Mouse (Mus musculus) heart, postnatal 0 days (tissue): ENCODE measurements around the gene 2410004B18Rik. TPM values are rescaled to one million over a fixed set of nuclear protein-coding genes. Genes with fewer than 3 reads are reported as not detected.
"Not testable (repeated sequence)": the region's sequence is repeated elsewhere in the genome, so short reads cannot be mapped to it uniquely, and the experiment has no call there.

ENCODE experiments used
- ATAC-seq: fragments of 200-750 bp; cut with Nextera tagmentation; 2 replicates; pipeline ENCODE4 v1.8.0; 2017; ENCODE audit warnings: low read depth, moderate number of reproducible peaks, moderate library complexity; ENCODE audit not compliant: insufficient read depth
- DNase-seq: peaks from one replicate; pipeline ENCODE4 v3.0.0-alpha.2; 2016; ENCODE audit warnings: low spot score
- H3K27ac ChIP-seq: fragments of 300-500 bp; sonication (generic); 2 replicates; pipeline ENCODE4 v1.5.1; 2014; ENCODE audit warnings: low read depth, mild to moderate bottlenecking
- H3K27me3 ChIP-seq: fragments of 300-500 bp; sonication (generic); 2 replicates; pipeline ENCODE4 v1.6.1; 2014; ENCODE audit warnings: low read length, mixed read lengths; ENCODE audit not compliant: control insufficient read depth, insufficient read depth
- H3K36me3 ChIP-seq: fragments of 300-500 bp; sonication (generic); replicated peaks from 2 replicates; pipeline ENCODE4 v1.6.1; 2014; ENCODE audit warnings: low read length, mixed read lengths; ENCODE audit not compliant: control insufficient read depth, insufficient read depth
- H3K4me1 ChIP-seq: fragments of 300-500 bp; sonication (generic); 2 replicates; pipeline ENCODE4 v1.6.1; 2014; ENCODE audit warnings: antibody characterized with exemption; ENCODE audit not compliant: control insufficient read depth, insufficient read depth
- H3K4me2 ChIP-seq: fragments of 300-500 bp; sonication (generic); 2 replicates; pipeline ENCODE4 v1.6.1; 2014; ENCODE audit warnings: low read depth, mild to moderate bottlenecking, low read length, moderate library complexity
- H3K4me3 ChIP-seq: fragments of 300-500 bp; sonication (generic); 2 replicates; pipeline ENCODE4 v1.5.1; 2014; ENCODE audit warnings: low read depth, low read length
- H3K9ac ChIP-seq: fragments of 300-500 bp; sonication (generic); replicated peaks from 2 replicates; pipeline ENCODE4 v1.6.1; 2014; ENCODE audit warnings: low read depth, low read length, mixed read lengths
- H3K9me3 ChIP-seq: fragments of 300-500 bp; sonication (generic); replicated peaks from 2 replicates; pipeline ENCODE4 v1.6.1; 2016; ENCODE audit warnings: low read length; ENCODE audit not compliant: control insufficient read depth
- CTCF ChIP-seq: IDR thresholded peaks from 2 replicates; pipeline ENCODE4 v1.5.1; 2016; ENCODE audit warnings: antibody characterized with exemption, control low read depth, low read depth
- EP300 ChIP-seq: IDR thresholded peaks from 2 replicates; pipeline ENCODE4 v1.6.1; 2016; ENCODE audit warnings: antibody characterized with exemption, low read depth
- WGBS: fragments of 180-500 bp; shearing (Covaris S2); extraction: QIAGEN DNeasy Blood & Tissue Kit; methylation state at CpG from one replicate; pipeline ENCODE4 v1.1.7; 2014; 5-methylcytosine and 5-hydroxymethylcytosine counted together
- polyA plus RNA-seq: library from polyadenylated mRNA; unstranded; fragments of >200 nt; fragmentation: Nextera tagmentation; extraction: Ambion mirVana; gene quantifications from 2 replicates; pipeline ENCODE4 v1.2.1, GENCODE M21; 2015
- total RNA-seq: library from RNA; depleted of rRNA; stranded (reverse); fragments of >200 nt; gene quantifications from 2 replicates; pipeline ENCODE4 v1.2.3, GENCODE M21; 2014; ENCODE audit warnings: low replicate concordance

The 2410004B18Rik gene
- total and polyA plus RNA-seq, 2 experiments from 2014 or later = 12.3 to 35.9 TPM

DNA sequence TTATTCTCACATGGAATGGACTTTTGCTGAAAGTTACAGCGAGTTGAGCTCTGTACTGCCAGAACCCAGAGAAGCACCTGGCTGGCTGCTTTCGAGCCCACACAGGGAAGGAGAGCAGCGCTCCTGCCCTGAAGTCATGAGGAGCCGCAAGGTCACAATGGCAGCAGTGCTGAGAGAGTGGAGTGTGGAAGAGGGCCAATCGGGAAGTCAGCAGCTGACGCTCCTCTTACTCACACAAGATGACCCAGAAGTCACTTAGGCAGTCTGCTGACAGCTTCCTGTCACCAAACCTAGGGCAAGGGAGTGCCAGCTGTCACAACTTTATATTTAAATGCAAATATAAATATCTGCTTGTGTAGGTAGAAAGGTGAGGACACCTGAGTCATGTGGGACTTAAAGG lies 24.6 kb upstream of the 2410004B18Rik start:
- no peak; the same call in 1 of the 2 replicates for ATAC-seq
- TF ChIP-seq EP300 = no peak
- TF ChIP-seq CTCF = no peak

DNA sequence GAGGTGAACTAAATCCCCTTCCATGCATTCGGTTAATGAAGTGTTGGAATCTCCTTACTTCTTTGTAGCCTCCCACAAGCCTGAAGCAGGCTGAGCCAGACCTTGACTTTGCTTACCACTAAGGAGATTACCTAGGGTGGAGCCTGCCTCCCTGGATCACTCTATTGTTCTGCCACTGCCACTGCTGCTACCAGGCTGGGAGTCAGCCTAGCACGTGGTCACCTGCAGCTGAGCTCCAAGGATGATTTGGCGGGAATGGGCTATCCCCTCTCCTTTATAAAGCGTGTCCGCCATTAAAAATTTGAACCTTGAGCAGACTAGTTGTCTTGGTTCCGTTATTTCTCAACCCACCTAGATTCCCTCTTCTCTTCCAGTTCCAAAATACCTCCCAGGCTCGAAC lies 23.9 kb upstream of the 2410004B18Rik start:
- H3K4me3 ChIP-seq, H3K4me2 ChIP-seq, ATAC-seq, H3K9me3 ChIP-seq, DNase-seq, H3K27me3 ChIP-seq, H3K4me1 ChIP-seq, H3K9ac ChIP-seq, H3K36me3 ChIP-seq, H3K27ac ChIP-seq: not testable (repeated sequence)
- WGBS = 81% methylated on average over 7 of the region's 7 CpGs

More for the DNA sequence above, 24.6 kb upstream of the 2410004B18Rik start:
- H3K9me3 ChIP-seq = peaks cover under 1% of the 10 kb centered on the region; the same call in 1 of the 2 replicates
- no peak overlapping the region for H3K4me2 ChIP-seq
- H3K27ac ChIP-seq = no peak overlapping the region
- H3K4me3 ChIP-seq = no peak overlapping the region
- H3K4me1 ChIP-seq = 0 out of 2 replicates have a peak, but pooled peaks cover 7% of the 10 kb centered on the region
- no peak overlapping the region for H3K9ac ChIP-seq
- no peaks in the 10 kb centered on the region for H3K36me3 ChIP-seq
- WGBS = 52% methylated on average over 6 of the region's 6 CpGs
- DNase-seq = no peak
- no peaks in the 10 kb centered on the region for H3K27me3 ChIP-seq

DNA sequence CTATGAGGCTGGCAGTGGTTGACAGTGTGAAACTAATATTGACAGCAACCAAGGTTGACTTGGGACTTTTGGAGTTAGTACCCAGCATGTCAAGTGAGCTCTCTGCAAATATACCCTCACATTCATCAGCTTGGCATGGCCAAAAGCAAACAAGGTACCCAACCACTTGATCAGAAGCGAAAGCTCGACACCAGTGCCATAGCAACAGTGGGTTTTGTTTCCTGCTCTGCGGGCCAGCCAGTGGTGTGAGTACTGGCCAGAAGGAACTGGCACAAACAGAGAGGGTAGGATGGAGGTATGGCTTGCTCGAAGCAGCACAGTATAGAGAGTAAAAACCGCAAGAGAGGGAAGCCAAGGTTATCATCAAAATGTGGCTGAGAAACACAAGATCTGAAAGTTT lies 21.4 kb upstream of the 2410004B18Rik start:
- H3K4me2 ChIP-seq = no peak overlapping the region
- H3K4me3 ChIP-seq = no peak overlapping the region
- 83% methylated on average over 5 of the region's 5 CpGs for WGBS
- H3K4me1 ChIP-seq = 0 out of 2 replicates have a peak, but pooled peaks cover 7% of the 10 kb centered on the region
- no peak overlapping the region for H3K27ac ChIP-seq
- TF ChIP-seq CTCF (no peak), EP300 (no peak)
- H3K27me3 ChIP-seq = no peaks in the 10 kb centered on the region
- no peak overlapping the region for H3K9ac ChIP-seq
- peaks cover 5% of the 10 kb centered on the region; the same call in 1 of the 2 replicates for H3K9me3 ChIP-seq
- H3K36me3 ChIP-seq = no peaks in the 10 kb centered on the region
- ATAC-seq = no peak
- no peak for DNase-seq

DNA sequence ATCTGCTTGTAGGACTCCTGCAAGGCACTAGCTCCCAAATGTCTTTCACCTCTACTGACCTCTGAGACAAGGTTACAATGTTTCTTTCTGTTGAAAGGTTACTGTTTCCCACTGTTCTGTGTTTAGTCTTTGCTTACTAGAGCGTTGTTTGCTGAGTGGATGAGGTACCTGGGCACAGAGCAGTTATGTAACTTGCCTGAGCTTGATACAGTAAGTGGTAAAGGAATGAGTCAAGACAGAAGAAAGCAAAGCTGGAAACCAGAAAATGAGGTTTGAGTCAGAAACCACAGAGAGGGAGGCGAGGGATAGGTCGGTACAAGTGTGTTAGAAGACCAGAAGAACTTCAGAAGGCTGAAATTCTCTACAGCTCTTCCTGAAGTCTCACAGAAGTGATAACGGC lies 21.0 kb upstream of the 2410004B18Rik start:
- no peak overlapping the region for H3K27ac ChIP-seq
- ATAC-seq (no peak), DNase-seq (no peak)
- no peak overlapping the region for H3K4me3 ChIP-seq
- H3K9ac ChIP-seq = no peak overlapping the region
- H3K9me3 ChIP-seq = peaks cover 5% of the 10 kb centered on the region; the same call in 1 of the 2 replicates
- 0 out of 2 replicates have a peak, but pooled peaks cover 7% of the 10 kb centered on the region for H3K4me1 ChIP-seq
- TF ChIP-seq EP300 (no peak), CTCF (no peak)
- H3K27me3 ChIP-seq = no peaks in the 10 kb centered on the region
- no peaks in the 10 kb centered on the region for H3K36me3 ChIP-seq
- WGBS = 50% methylated on average over 4 of the region's 4 CpGs
- no peak overlapping the region for H3K4me2 ChIP-seq

DNA sequence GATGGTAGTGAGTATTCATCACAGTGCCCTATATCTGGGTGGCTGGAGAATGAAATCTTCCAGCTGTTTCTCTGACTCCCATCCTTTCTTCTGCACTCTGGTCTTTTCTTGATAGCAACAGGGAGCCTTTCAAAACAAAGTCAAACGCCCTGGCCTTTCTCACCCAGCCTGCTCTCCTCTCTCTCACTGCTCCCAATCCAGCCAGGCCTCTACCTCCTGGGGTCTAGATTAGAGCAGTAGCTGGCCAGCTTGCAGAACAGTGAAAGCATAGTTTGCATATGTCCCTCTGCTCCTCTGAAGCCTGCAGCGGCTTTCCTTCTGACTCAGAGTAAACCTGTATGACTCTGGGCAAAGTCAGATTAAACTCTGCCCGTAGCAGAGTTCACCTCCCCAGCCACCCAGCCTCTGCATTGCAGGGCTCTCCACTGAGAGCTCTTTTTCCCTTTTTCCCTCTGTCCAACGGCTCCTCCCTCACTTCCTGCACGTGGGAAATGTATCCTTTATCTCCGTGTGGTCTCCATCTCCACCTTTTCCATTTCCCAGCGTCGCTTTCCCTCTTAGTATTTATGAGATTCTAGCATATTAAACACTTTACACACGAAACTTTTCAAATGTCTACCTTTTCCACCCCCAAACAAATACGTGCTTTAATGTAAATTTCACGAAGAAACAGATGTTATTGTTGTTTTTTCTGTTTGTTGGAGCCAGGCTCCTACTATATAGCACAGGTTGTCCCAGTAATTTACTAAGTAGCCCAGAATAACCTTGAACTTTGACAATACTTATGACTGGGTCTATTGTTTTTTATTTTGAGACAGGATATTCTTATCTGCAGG lies 15.6 kb upstream of the 2410004B18Rik start, which contains the start of gene Bcl10:
Gene Bcl10 (plus strand): TSS at position 786 of the 836 bp plus-strand sequence.
- ATAC-seq = no peak
- no peaks in the 10 kb centered on the region for H3K27me3 ChIP-seq
- peak within 1 kb of the TSS; percentile 21 for H3K9ac ChIP-seq
- peak within 1 kb of the TSS; percentile 81 for H3K27ac ChIP-seq
- H3K4me1 ChIP-seq = peaks cover 20% of the 10 kb centered on the region
- peak within 1 kb of the TSS; percentile 64 for H3K4me2 ChIP-seq
- WGBS = 27% methylated on average over 11 of the region's 11 CpGs
- no peaks in the 10 kb centered on the region for H3K36me3 ChIP-seq
- peaks cover 5% of the 10 kb centered on the region; the same call in 1 of the 2 replicates for H3K9me3 ChIP-seq
- DNase-seq = no peak
- TF ChIP-seq EP300 = no peak
- no peak for TF ChIP-seq CTCF
- peak within 1 kb of the TSS; percentile 70 for H3K4me3 ChIP-seq
